Mouse (Mus musculus) forebrain, embryonic 10.5 days (tissue): ENCODE results near the gene Fndc11. TPM values are rescaled to one million over a fixed set of nuclear protein-coding genes. Genes with fewer than 3 reads are reported as not detected.
A peak's percentile ranks its signal among the peaks of the same experiment; 100 is the strongest.
"Not testable (repeated sequence)": the region's sequence is repeated elsewhere in the genome, so short reads cannot be mapped to it uniquely, and the experiment has no call there.

ENCODE experiments used
- DNase-seq: peaks from one replicate; pipeline ENCODE4 v3.0.0-alpha.2; 2017; ENCODE audit warnings: low spot score; ENCODE audit errors: extremely low spot score
- H3K27ac ChIP-seq: fragments of 300-500 bp; sonication (generic); 2 replicates; pipeline ENCODE4 v1.5.1; 2016; ENCODE audit warnings: mild to moderate bottlenecking
- H3K27me3 ChIP-seq: fragments of 300-500 bp; sonication (generic); 2 replicates; pipeline ENCODE4 v1.6.1; 2016; ENCODE audit warnings: mild to moderate bottlenecking; ENCODE audit not compliant: poor library complexity, severe bottlenecking
- H3K36me3 ChIP-seq: fragments of 300-500 bp; sonication (generic); replicated peaks from 2 replicates; pipeline ENCODE4 v1.6.1; 2016; ENCODE audit warnings: mild to moderate bottlenecking, moderate library complexity
- H3K4me1 ChIP-seq: fragments of 300-500 bp; sonication (generic); 2 replicates; pipeline ENCODE4 v1.6.1; 2016
- H3K4me3 ChIP-seq: fragments of 300-500 bp; sonication (generic); 2 replicates; pipeline ENCODE4 v1.5.1; 2016; ENCODE audit warnings: mild to moderate bottlenecking, moderate library complexity
- H3K9me3 ChIP-seq: fragments of 300-500 bp; sonication (generic); 2 replicates; pipeline ENCODE4 v1.6.1; 2016; ENCODE audit warnings: mild to moderate bottlenecking, moderate library complexity
- WGBS: fragments of 180-500 bp; shearing (Covaris S2); methylation state at CpG from one replicate; pipeline ENCODE4 v1.1.7; 2016; 5-methylcytosine and 5-hydroxymethylcytosine counted together
- polyA plus RNA-seq: library from polyadenylated mRNA; unstranded; fragments of >200 nt; fragmentation: Nextera tagmentation; extraction: Ambion mirVana; gene quantifications from 2 replicates; pipeline ENCODE4 v1.2.1, GENCODE M21; 2016

Fndc11 gene
- polyA plus RNA-seq, result 0.47 and 0.68 TPM in 2 replicates

DNA sequence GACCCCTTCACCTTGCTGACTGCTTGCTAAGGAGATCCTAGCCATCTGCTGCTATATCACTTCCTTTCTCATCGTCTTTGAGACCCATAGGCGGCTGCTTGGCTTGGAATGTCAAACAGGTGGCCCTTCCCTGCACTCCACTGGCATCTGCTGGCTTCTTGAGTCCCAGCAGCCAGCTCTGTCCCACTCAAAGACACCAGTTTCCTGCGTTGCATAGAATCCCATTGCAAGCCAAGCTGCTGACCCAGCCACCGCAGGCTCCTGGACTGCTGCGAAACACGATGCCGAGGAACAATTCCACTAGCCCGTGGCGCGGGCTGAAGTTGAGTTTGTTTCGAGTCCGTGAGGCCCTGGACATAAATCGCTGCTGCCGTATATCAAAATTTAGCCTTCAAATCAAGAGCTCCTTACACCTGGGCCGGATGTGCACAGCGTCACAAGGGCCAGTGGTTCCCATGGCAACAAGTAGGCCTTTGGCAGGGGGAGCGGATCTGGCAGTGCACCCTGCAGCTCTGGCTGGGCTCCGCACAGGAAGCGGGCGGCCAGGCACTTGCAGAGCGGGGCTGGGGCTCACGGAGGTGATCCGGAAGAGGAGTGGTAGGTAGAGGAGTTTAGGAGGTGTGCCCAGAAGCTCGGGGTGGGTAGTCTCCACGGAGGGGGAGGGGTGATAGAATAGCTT lies at the start of gene Fndc11:
Gene Fndc11 (plus strand): TSS at position 476 of the 679 bp plus-strand sequence.
- H3K4me1 ChIP-seq, result peaks cover 14% of the 10 kb centered on the region
- no peaks in the 10 kb centered on the region for H3K9me3 ChIP-seq
- WGBS, result 5% methylated on average over 25 of the region's 25 CpGs
- peaks cover 28% of the 10 kb centered on the region for H3K27me3 ChIP-seq
- peak; percentile 77 for DNase-seq
- peak within 1 kb of the TSS; percentile 70 for H3K27ac ChIP-seq
- no peaks in the 10 kb centered on the region for H3K36me3 ChIP-seq
- peak within 1 kb of the TSS; percentile 50 for H3K4me3 ChIP-seq

- no peaks in the 10 kb centered on the region for H3K36me3 ChIP-seq
- 90% methylated on average over 3 of the region's 3 CpGs for WGBS
- no peak for DNase-seq
Observed at GRCm38 (mm10) chr2:181174646-181175045, 45.2 kb upstream of the Fndc11 start.

GRCm38 (mm10) chr2:181178015-181178414 lies 41.8 kb upstream of the Fndc11 start:
- Histone ChIP-seq H3K9me3 (no peaks in the 10 kb centered on the region), H3K4me1 (no peaks in the 10 kb centered on the region), H3K36me3 (no peaks in the 10 kb centered on the region), H3K27me3 (no peaks in the 10 kb centered on the region), H3K27ac (no peak overlapping the region), H3K4me3 (no peak overlapping the region)
- WGBS, result 80% methylated on average over 3 of the region's 3 CpGs
- DNase-seq, result no peak

More at GRCm38 (mm10) chr2:181174646-181175045, 45.2 kb upstream of the Fndc11 start:
- Histone ChIP-seq H3K4me1 (no peaks in the 10 kb centered on the region), H3K27me3 (no peaks in the 10 kb centered on the region), H3K27ac (no peak overlapping the region), H3K9me3 (peaks cover 2% of the 10 kb centered on the region; the same call in 1 of the 2 replicates), H3K4me3 (no peak overlapping the region)

GRCm38 (mm10) chr2:181178471-181178870 lies 41.3 kb upstream of the Fndc11 start:
- Histone ChIP-seq H3K27me3 (no peaks in the 10 kb centered on the region), H3K4me3 (no peak overlapping the region), H3K9me3 (no peaks in the 10 kb centered on the region), H3K27ac (no peak overlapping the region), H3K4me1 (no peaks in the 10 kb centered on the region), H3K36me3 (no peaks in the 10 kb centered on the region)
- no peak for DNase-seq
- WGBS, result 90% methylated on average over 5 of the region's 5 CpGs

GRCm38 (mm10) chr2:181180898-181181297 lies 38.9 kb upstream of the Fndc11 start:
- Histone ChIP-seq H3K9me3 (no peaks in the 10 kb centered on the region), H3K27ac (no peak overlapping the region), H3K4me3 (no peak overlapping the region), H3K36me3 (no peaks in the 10 kb centered on the region), H3K4me1 (no peaks in the 10 kb centered on the region), H3K27me3 (no peaks in the 10 kb centered on the region)
- WGBS, result 82% methylated on average over 6 of the region's 6 CpGs
- no peak for DNase-seq

DNA sequence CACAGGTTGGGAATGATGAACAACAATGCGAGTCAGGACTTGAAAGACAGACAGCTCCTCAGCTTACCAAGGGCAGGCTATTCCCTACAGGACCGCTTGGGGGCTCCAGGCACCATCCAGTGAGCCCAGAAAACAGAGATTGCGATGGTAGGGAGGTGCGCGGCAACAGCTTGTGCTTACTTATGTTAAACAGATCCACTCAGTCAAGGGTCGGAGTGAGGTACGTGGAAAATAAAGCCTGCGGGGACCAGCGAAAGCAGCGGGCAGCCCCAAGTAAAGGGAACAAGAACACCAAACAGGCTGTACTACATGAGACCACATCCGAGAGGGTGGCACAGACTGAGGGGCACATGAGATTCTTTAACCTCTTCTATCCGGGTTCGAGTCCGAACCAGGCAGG lies 33.2 kb upstream of the Fndc11 start:
- peak; percentile 84 for DNase-seq
- under 1% methylated on average over 14 of the region's 14 CpGs for WGBS
- Histone ChIP-seq H3K4me3 (peak overlapping the region; percentile 78), H3K27me3 (no peaks in the 10 kb centered on the region), H3K9me3 (no peaks in the 10 kb centered on the region), H3K36me3 (peaks cover 18% of the 10 kb centered on the region), H3K27ac (peak overlapping the region; percentile 97), H3K4me1 (peaks cover 25% of the 10 kb centered on the region)

DNA sequence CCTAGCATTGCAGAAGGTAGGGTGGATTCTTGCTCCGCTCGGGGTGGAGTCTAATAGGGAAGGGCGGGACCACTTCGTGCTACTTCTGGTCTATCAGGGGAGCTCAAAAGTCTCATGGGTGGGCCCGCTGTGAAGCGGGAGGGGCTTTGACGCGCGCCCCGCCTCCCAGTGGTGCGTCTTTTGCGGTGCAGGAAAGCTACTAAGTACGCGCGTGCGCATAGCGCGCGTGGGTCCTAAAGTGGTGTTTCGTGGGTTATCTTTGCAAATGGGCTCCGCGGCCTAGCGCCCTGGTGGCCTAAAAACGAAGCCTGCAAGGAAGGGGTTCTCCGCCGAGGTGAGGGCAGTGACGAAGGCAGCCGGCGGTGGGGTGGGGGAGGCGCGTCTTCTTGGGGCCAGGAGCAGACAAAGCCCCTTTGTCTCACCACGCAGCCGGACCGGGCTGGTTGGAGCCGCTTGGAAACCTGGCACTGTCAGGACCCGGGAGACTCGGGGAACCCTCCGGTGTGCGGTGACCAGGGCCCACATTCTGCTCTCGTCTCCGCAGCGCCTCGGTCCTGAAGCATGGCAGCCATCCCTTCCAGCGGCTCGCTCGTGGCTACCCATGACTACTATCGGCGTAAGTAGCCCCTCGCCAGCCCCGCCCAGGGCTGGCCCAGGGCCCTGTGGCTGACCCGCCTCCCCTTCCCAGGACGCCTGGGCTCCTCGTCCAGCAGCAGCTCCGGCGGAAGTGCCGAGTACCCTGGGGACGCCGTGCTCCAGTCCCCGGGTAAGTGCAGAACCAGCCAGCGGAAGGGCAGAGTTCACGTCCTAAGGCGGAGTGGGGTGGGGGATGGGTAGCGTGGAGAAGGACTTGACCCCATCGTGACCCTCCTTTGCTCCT lies 32.5 kb upstream of the Fndc11 start, which contains the start of gene Ppdpf:
Gene Ppdpf (plus strand): TSS at position 127 of the 880 bp plus-strand sequence.
- WGBS, result under 1% methylated on average over 64 of the region's 64 CpGs
- H3K36me3 ChIP-seq, result peaks cover 18% of the 10 kb centered on the region

DNA sequence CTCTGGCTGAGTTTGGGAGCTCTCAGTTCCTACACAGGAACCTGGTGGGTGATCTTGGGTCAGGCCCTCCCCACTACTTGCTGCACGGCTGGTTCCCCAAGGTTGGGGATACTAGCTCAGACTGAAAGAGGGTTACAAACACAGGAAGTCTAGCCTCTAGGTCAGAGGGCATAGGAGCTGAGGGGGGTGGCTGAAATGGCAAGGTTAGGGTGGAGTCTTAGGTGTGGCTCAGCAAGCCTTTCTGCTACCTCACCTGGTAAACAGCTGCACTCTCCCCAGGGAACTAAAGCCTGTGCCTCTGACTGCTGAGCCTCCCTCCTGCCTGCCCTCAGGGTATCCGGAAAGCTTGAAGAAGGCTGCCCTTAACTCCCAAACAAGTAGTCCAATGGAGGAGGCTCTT lies 31.1 kb upstream of the Fndc11 start:
- peak overlapping the region; percentile 78 for H3K4me3 ChIP-seq
- no peak for DNase-seq
- H3K36me3 ChIP-seq, result peaks cover 18% of the 10 kb centered on the region
- H3K27me3 ChIP-seq, result no peaks in the 10 kb centered on the region
- H3K4me1 ChIP-seq, result peaks cover 25% of the 10 kb centered on the region
- 59% methylated on average over 2 of the region's 2 CpGs for WGBS
- H3K9me3 ChIP-seq, result no peaks in the 10 kb centered on the region
- peak overlapping the region; percentile 97 for H3K27ac ChIP-seq

More for the DNA sequence above, 32.5 kb upstream of the Fndc11 start, which contains the start of gene Ppdpf:
- Histone ChIP-seq H3K4me1 (peaks cover 25% of the 10 kb centered on the region), H3K9me3 (no peaks in the 10 kb centered on the region), H3K4me3 (peak within 1 kb of the TSS; percentile 78), H3K27ac (peak within 1 kb of the TSS; percentile 97), H3K27me3 (no peaks in the 10 kb centered on the region)
- DNase-seq, result peak; percentile 89

GRCm38 (mm10) chr2:181189321-181189720 lies 30.5 kb upstream of the Fndc11 start:
- no peaks in the 10 kb centered on the region for H3K9me3 ChIP-seq
- no peak overlapping the region for H3K4me3 ChIP-seq

DNA sequence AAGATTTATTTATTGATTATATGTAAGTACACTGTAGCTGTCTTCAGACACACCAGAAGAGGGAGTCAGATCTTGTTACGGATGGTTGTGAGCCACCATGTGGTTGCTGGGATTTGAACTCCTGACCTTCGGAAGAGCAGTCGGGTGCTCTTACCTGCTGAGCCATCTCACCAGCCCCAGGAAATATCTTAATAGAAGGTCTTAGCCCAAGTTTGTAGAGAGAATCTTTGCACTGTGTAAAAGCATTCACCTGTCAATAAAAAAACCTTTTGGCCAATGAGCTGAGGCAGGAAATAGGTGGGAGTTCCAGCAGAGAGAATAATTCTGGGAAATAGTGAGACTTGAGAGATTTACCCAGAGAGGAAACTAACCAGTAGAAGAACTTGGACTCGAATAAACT lies 28.4 kb upstream of the Fndc11 start:
- H3K27me3 ChIP-seq, H3K27ac ChIP-seq, H3K9me3 ChIP-seq, H3K4me3 ChIP-seq, DNase-seq: not testable (repeated sequence)
- peaks cover 22% of the 10 kb centered on the region for H3K4me1 ChIP-seq
- WGBS, result 75% methylated on average over 4 of the region's 4 CpGs
- peaks cover 18% of the 10 kb centered on the region for H3K36me3 ChIP-seq

More at GRCm38 (mm10) chr2:181189321-181189720, 30.5 kb upstream of the Fndc11 start:
- Histone ChIP-seq H3K27me3 (no peaks in the 10 kb centered on the region), H3K4me1 (peaks cover 25% of the 10 kb centered on the region), H3K27ac (no peak overlapping the region), H3K36me3 (peaks cover 18% of the 10 kb centered on the region)
- 93% methylated on average over 1 of the region's 1 CpGs for WGBS
- no peak for DNase-seq

- Histone ChIP-seq H3K27me3 (no peaks in the 10 kb centered on the region), H3K36me3 (peaks cover 18% of the 10 kb centered on the region), H3K4me3 (no peak overlapping the region), H3K4me1 (peaks cover 18% of the 10 kb centered on the region), H3K9me3 (no peaks in the 10 kb centered on the region), H3K27ac (no peak overlapping the region)
- whole genome bisulfite sequencing, result 66% methylated on average over 4 of the region's 4 CpGs
- DNase-seq, result no peak
Observed at GRCm38 (mm10) chr2:181191936-181192335, 27.9 kb upstream of the Fndc11 start.

- peaks cover 18% of the 10 kb centered on the region for H3K36me3 ChIP-seq
- no peak overlapping the region for H3K4me3 ChIP-seq
- no peak overlapping the region for H3K27ac ChIP-seq
- 84% methylated on average over 3 of the region's 3 CpGs for whole genome bisulfite sequencing
- H3K9me3 ChIP-seq, result no peaks in the 10 kb centered on the region
- DNase-seq, result no peak
- H3K4me1 ChIP-seq, result peaks cover 11% of the 10 kb centered on the region
- H3K27me3 ChIP-seq, result no peaks in the 10 kb centered on the region
Observed at GRCm38 (mm10) chr2:181193044-181193443, 26.8 kb upstream of the Fndc11 start.
